Mouse (Mus musculus) inflammation-experienced regulatory T-cells, adult 16 weeks (primary cell): ENCODE results near the gene Kcnd1. TPM values are rescaled to one million over a fixed set of nuclear protein-coding genes. Genes with fewer than 3 reads are reported as not detected.

Experiments used
- polyA plus RNA-seq: library from polyadenylated mRNA; unstranded; fragments of 100-300 nt; shearing (Covaris generic); gene quantifications from one replicate; pipeline ENCODE4 v1.2.1, GENCODE M21; 2017

Gene Kcnd1
- 1.6 TPM for polyA plus RNA-seq

DNA sequence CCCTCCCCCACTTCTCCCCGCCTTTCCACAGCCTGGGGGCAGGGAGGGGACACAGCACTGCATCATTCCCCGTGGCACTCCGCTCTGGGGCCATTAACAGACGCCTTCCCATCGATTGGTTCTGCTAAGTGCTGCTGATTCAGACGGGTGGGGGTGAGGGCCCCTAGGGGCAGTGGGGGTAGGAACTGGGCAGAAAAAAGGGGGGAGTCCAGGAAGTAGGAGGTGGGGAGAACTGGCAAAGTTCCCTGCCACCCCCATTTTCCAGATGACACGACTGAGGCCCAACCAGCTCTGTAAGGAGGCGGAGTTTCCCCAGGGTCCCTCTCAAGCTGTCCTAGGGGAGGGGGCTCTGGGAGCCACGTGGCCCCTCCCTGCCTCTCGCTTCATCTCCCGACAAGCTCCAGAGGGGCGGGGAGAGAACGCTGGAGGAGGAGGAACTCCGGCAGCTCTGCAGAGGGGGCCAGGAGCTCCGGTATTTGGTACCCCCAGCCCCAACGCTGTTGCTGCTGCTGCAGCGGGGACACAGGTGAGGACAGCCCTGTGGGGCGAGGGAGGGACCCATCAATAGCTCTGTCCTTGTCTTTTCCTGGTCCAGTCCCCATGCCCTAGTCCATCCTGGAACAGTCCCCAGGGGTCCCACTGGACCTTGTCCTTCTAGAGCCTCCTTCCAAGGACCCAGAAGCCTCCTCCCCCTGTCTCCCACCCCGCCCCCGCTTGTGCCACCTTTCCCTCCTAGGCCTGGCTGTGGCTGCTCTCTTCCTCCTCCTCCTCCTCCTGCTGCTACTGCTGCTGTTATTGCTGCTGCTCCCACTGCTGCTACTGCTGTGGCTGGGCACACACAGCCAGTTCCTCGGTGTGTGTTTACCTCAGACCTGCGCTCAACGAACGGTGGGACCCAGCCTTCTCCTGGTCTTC is at the start of gene Kcnd1:
Gene Kcnd1, plus strand, starts transcription at position 425 of the 915 bp plus-strand sequence.

GRCm38 (mm10) chrX:7789542-7790136 is 32.5 kb upstream of the Kcnd1 start, which contains the start of gene Gripap1:
TSS of gene Gripap1 (plus strand) at chrX:7789765.

DNA sequence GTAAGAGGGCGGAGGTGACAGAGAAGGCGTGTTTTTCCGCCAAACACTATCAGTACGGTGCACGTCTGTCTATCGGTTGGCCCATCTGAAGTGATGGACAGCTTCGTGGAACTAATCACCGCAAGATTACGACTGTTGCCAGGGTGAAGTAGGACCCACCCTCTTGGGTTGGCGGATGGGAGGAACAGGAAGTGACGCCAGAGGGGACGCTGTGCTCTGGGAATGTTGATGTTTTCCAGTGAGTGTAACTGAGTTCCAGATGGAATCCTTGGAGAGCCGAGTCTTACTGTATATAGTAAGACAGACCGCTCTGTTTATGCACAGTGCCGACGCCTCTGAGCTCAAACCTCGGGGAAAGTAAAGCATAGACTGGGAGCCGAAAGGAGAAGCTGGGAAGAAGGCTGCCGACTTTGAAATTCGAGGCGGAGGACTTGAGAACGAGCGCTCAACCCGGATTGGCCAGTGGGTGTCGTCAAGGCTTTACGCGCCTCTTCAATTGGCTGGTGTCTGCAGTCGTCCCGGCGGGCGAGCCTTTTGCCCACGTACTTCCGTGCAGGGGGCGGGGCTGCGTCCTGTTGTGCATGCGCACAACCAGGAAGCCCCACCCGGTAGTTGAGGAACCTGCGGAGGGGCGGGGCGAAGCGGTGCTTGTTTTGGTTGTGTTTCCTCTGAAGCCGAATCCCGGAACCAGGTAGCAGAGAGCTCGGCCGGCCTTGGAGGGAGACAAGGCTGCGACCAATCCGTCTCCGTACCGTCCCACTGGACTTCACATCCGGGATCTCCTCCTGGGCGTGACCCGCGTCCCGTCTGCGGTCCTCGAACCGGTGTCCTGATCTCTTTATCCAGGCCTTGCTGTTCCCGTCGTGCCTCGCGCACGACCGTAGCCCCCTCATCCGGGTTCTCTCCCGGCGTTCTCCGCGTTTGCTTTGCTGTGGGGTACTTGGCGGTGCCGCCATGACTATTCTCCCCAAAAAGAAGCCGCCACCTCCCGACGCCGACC is 19.4 kb downstream of the Kcnd1 start, which contains the start of gene Otud5:
Gene Otud5, plus strand, starts transcription at position 202 of the 1,000 bp plus-strand sequence.

DNA sequence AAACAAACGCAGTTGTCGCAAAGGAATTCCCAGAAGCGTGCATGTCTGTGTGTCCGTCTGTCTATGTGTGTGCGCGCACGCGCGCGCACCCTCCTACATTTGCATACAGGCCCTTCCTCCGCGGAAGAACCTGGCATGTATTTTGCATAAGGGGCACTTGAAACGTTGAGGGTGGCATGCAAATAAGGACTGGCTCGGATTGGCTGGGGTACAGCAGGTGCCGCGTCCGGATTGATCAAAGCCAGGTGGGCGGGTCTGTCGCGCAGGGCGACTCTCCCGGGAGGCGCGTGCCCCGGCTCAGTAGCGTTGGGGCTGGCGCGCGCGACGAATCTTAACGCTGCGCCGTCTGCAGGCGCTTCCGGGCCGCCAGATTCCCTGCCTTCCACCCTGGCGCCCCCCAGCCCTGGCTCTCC is 55.9 kb downstream of the Kcnd1 start, which contains the start of gene Pim2:
Gene Pim2, plus strand, starts transcription at position 256 of the 413 bp plus-strand sequence.

GRCm38 (mm10) chrX:7883841-7884567 is 61.9 kb downstream of the Kcnd1 start, which contains the start of gene Slc35a2:
TSS of gene Slc35a2 (plus strand) at chrX:7884028.

Other genes starting within 250 kb of the Kcnd1 start
- gene Foxp3, start 248.6 kb upstream of the Kcnd1 start, polyA plus RNA-seq: 94.7 TPM
- 9.1 TPM for gene Ppp1r3f, start 248.0 kb upstream of the Kcnd1 start, polyA plus RNA-seq
- gene Ccdc22, start 216.8 kb upstream of the Kcnd1 start, polyA plus RNA-seq: 30.6 TPM
- not detected for gene Cacna1f, start 215.2 kb upstream of the Kcnd1 start, polyA plus RNA-seq
- 18.7 TPM for gene Syp, start 183.8 kb upstream of the Kcnd1 start, polyA plus RNA-seq
- 43.5 TPM for gene Prickle3, start 165.0 kb upstream of the Kcnd1 start, polyA plus RNA-seq
- 122 TPM for gene Plp2, start 150.9 kb upstream of the Kcnd1 start, polyA plus RNA-seq
- gene Magix, start 141.0 kb upstream of the Kcnd1 start, polyA plus RNA-seq: not detected
- gene Gpkow, start 125.2 kb upstream of the Kcnd1 start, polyA plus RNA-seq: 87.5 TPM
- gene Wdr45, start 108.0 kb upstream of the Kcnd1 start, polyA plus RNA-seq: 79.9 TPM
- gene Gm45208, start 100.0 kb upstream of the Kcnd1 start, polyA plus RNA-seq: not detected
- gene Praf2, start 93.8 kb upstream of the Kcnd1 start, polyA plus RNA-seq: 40.0 TPM
- gene Ccdc120, start 71.4 kb upstream of the Kcnd1 start, polyA plus RNA-seq: 0.29 TPM
- 55.8 TPM for gene Tfe3, start 59.7 kb upstream of the Kcnd1 start, polyA plus RNA-seq
- gene Gripap1, start 32.5 kb upstream of the Kcnd1 start, polyA plus RNA-seq: 120 TPM
- gene Otud5, start 19.1 kb downstream of the Kcnd1 start, polyA plus RNA-seq: 22.0 TPM
- gene Pim2, start 56.0 kb downstream of the Kcnd1 start, polyA plus RNA-seq: 85.7 TPM
- gene Slc35a2, start 61.7 kb downstream of the Kcnd1 start, polyA plus RNA-seq: 44.9 TPM
- gene Pqbp1, start 77.0 kb downstream of the Kcnd1 start, polyA plus RNA-seq: 158 TPM
- 162 TPM for gene Timm17b, start 77.1 kb downstream of the Kcnd1 start, polyA plus RNA-seq
- gene Gm10491, start 85.5 kb downstream of the Kcnd1 start, polyA plus RNA-seq: not detected
- not detected for gene Gm10490, start 87.3 kb downstream of the Kcnd1 start, polyA plus RNA-seq
- gene Pcsk1n, start 97.5 kb downstream of the Kcnd1 start, polyA plus RNA-seq: not detected
- gene Eras, start 106.3 kb downstream of the Kcnd1 start, polyA plus RNA-seq: not detected
- 26.4 TPM for gene Hdac6, start 125.6 kb downstream of the Kcnd1 start, polyA plus RNA-seq
- 39.8 TPM for gene Gata1, start 155.8 kb downstream of the Kcnd1 start, polyA plus RNA-seq
- not detected for gene Glod5, start 196.2 kb downstream of the Kcnd1 start, polyA plus RNA-seq